Mouse (Mus musculus): ENCODE results near the gene Zfp445. TPM values are rescaled to one million over a fixed set of nuclear protein-coding genes. Genes with fewer than 3 reads are reported as not detected.
A peak's percentile ranks its signal among the peaks of the same experiment; 100 is the strongest.
"Not testable (repeated sequence)": the region's sequence is repeated elsewhere in the genome, so short reads cannot be mapped to it uniquely, and the experiment has no call there.

Gene Zfp445
- polyA plus RNA-seq, 1 experiment from 2014 or later = 69.5 TPM

DNA sequence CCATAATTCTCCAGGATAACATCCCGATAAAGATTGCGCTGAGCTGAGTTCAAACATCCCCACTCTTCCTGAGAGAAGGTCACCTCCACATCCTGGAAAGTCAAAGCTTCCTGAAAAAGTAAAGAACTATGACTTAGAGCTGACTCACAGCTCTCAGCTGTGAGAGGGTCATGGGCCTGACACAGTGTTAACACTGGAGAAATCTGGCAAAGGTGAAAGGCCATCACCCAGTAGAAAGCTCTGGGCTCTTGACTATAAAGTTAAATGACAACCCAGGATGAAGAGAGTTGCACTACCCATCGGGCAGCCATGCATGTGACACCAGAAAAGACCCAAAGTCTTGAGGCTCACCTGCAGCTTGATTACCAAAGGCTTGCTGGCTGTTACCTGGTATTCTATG lies 9.1 kb downstream of the Zfp445 start:
- Histone ChIP-seq H3K27me3 (ENCODE audit: low read depth, poor library complexity, severe bottlenecking) (no peaks in the 10 kb centered on the region), H3K4me1 (no peaks in the 10 kb centered on the region), H3K27ac (replicated peaks) (no peak overlapping the region), H3K9me3 (replicated peaks) (peaks cover 42% of the 10 kb centered on the region), H3K4me3 (no peak overlapping the region), H3K36me3 (peaks cover 98% of the 10 kb centered on the region)
- WGBS = 97% methylated on average over 3 of the region's 3 CpGs
- DNase-seq (ENCODE audit: low spot score) = no peak

DNA sequence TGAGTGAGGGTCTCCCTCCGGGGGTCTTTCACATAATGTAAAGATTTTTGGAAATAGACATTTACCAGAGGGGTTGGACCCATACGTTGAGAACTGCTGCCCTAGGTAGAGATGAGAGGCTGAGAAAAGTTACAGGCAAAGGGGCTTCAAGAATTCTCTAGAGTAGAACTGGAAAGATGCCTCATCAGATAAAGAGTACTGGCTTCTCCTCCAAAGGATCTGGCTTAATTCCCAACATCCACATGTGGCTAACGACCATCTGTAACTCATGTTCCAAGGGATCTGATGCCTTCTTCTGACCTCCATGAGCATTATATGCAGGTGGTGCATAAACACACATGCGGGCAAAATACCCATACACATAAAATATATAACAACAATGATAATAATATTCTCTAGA lies 10.2 kb downstream of the Zfp445 start:
- H3K4me3 ChIP-seq = no peak overlapping the region
- 98% methylated on average over 4 of the region's 4 CpGs for WGBS

DNA sequence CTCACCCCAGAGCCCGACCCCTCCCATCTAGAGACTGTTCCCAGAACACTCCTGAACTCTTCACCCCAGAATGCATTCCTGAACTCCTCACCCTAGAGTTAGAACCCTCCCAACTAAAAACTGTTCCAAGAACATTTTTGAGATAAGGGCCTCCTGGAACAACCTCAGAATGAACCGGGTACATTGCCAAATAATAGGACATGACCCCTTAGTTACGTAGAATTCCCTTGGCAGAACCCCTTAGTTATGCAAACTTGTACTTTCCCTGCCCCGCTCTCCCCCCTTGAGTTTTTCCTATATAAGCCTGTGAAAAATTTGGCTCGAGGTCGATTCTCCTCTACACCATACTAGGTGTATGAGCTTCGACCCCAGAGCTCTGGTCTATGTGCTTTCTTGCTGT lies 10.7 kb downstream of the Zfp445 start:
- Histone ChIP-seq H3K9me3 (replicated peaks) (peaks cover 27% of the 10 kb centered on the region), H3K36me3 (peaks cover 98% of the 10 kb centered on the region)
- H3K27me3 ChIP-seq (ENCODE audit: low read depth, poor library complexity, severe bottlenecking); H3K4me3 ChIP-seq; H3K27ac ChIP-seq (replicated peaks); H3K4me1 ChIP-seq; DNase-seq (ENCODE audit: low spot score): not testable (repeated sequence)
- WGBS = 98% methylated on average over 3 of the region's 7 CpGs

More for the DNA sequence above, 10.2 kb downstream of the Zfp445 start:
- peaks cover 98% of the 10 kb centered on the region for H3K36me3 ChIP-seq
- no peaks in the 10 kb centered on the region for H3K27me3 ChIP-seq (ENCODE audit: low read depth, poor library complexity, severe bottlenecking)
- H3K27ac ChIP-seq (replicated peaks) = no peak overlapping the region
- no peak for DNase-seq (ENCODE audit: low spot score)
- H3K4me1 ChIP-seq = no peaks in the 10 kb centered on the region
- peaks cover 32% of the 10 kb centered on the region for H3K9me3 ChIP-seq (replicated peaks)

DNA sequence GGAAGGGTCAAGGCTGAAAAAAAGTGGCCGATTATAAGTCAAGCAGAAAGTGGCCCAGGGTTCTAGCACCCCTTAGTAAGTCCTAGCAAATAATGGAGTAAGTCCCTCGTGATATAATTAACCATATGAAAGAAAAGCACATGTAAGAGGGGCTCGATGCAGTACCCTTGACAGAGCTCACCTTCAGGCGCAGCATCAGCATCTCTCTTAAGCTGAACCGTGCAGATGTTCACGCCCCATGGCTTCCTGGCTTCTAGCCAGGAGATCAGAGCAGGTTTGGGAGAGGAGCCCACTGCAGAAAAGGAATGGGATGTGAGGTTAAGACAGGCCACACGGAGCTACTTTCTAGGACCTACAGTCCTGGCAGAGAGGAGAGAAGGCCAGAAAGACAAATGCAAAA lies 11.3 kb downstream of the Zfp445 start:
- H3K4me3 ChIP-seq = no peak overlapping the region
- no peaks in the 10 kb centered on the region for H3K4me1 ChIP-seq
- no peak for DNase-seq (ENCODE audit: low spot score)
- H3K27me3 ChIP-seq (ENCODE audit: low read depth, poor library complexity, severe bottlenecking) = no peaks in the 10 kb centered on the region
- WGBS = 96% methylated on average over 7 of the region's 7 CpGs
- H3K9me3 ChIP-seq (replicated peaks) = peaks cover 21% of the 10 kb centered on the region
- no peak overlapping the region for H3K27ac ChIP-seq (replicated peaks)
- peaks cover 98% of the 10 kb centered on the region for H3K36me3 ChIP-seq

DNA sequence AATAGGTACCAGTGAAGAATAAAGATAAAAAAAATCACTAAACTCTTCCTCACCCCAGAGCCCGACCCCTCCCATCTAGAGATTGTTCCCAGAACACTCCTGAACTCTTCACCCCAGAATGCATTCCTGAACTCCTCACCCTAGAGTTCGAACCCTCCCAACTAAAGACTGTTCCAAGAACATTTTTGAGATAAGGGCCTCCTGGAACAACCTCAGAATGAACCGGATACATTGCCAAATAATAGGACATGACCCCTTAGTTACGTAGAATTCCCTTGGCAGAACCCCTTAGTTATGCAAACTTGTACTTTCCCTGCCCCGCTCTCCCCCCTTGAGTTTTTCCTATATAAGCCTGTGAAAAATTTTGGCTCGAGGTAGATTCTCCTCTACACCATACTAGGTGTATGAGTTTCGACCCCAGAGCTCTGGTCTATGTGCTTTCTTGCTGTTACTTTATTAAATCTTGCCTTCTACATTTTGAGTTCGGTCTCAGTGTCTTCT lies 17.9 kb downstream of the Zfp445 start:
- Histone ChIP-seq H3K9me3 (replicated peaks) (peaks cover 13% of the 10 kb centered on the region; the same call in 1 of the 2 replicates), H3K36me3 (peaks cover 47% of the 10 kb centered on the region)
- 93% methylated on average over 8 of the region's 8 CpGs for WGBS
- H3K4me1 ChIP-seq; H3K27ac ChIP-seq (replicated peaks); DNase-seq (ENCODE audit: low spot score); H3K27me3 ChIP-seq (ENCODE audit: low read depth, poor library complexity, severe bottlenecking); H3K4me3 ChIP-seq: not testable (repeated sequence)

DNA sequence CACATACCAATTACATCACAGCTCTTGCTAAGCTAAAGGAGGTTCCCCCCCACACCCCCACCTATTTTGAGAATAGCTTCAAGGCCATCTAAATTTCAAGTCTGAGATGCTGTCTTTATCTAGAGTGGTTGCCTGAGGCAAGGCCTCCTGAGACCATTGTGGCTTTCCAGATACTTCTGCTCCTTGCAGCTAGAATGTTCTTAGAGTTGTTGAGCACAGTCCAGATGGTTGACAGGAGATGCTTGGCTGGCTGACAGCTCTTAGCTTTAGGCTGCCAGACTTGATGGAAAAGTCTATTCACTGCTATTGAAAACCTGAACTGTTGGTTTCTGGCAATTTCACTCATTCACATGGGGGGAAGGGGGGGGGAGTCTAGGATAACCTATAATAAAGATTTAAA lies 19.6 kb downstream of the Zfp445 start:
- peaks cover 30% of the 10 kb centered on the region for H3K36me3 ChIP-seq
- no peak overlapping the region for H3K4me3 ChIP-seq
- H3K4me1 ChIP-seq = no peaks in the 10 kb centered on the region
- H3K27ac ChIP-seq (replicated peaks) = no peak overlapping the region
- H3K27me3 ChIP-seq (ENCODE audit: low read depth, poor library complexity, severe bottlenecking) = no peaks in the 10 kb centered on the region
- H3K9me3 ChIP-seq (replicated peaks) = peaks cover 6% of the 10 kb centered on the region; the same call in 1 of the 2 replicates
- no peak for DNase-seq (ENCODE audit: low spot score)

DNA sequence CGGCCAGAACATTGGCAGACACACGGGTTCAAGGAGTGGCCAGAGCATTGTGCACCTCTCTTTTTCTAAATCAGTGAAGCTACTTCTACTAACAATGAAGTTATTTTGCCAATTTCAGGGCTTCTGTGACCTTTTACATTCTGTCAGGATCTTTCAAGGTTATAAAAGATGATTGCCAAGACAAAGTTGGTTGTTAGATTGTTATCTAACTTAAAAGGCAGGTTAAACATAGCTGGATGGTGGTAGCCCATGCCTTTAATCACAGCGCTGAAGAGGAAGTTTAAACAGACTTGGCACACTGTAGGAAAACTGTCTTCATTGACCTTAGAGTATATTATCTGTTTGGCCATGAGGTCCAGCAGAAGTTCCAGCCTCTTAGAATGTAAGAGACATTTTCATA lies 20.2 kb downstream of the Zfp445 start:
- H3K4me1 ChIP-seq = no peaks in the 10 kb centered on the region
- H3K36me3 ChIP-seq = peaks cover 25% of the 10 kb centered on the region
- no peak overlapping the region for H3K4me3 ChIP-seq
- H3K9me3 ChIP-seq (replicated peaks) = peaks cover 6% of the 10 kb centered on the region; the same call in 1 of the 2 replicates
- no peaks in the 10 kb centered on the region for H3K27me3 ChIP-seq (ENCODE audit: low read depth, poor library complexity, severe bottlenecking)
- no peak overlapping the region for H3K27ac ChIP-seq (replicated peaks)
- DNase-seq (ENCODE audit: low spot score) = no peak
- WGBS = 88% methylated on average over 3 of the region's 3 CpGs

DNA sequence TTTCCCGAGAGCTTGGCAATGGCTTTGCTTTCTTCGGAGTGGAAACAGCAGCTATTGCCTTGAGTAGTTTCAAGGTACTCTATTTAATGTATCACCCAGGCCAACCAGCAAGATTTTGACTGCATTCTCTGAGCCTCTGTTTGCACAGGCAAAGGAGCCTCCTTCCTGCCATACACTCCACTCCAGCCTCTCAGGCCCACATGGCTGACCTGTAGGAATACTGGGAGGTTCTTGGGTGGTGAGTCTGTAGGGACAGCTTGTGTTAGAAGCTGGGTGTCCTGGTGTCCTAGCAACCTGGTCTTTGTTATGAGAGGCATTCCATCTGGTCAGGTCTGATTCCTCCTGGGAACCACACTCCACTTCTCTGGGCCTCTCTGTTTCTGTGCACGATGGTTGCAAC lies 22.0 kb downstream of the Zfp445 start, which contains the start of gene Gm35549:
Gm35549 (minus strand) TSS at position 276 of the 400 bp plus-strand sequence.
- Histone ChIP-seq H3K27me3 (ENCODE audit: low read depth, poor library complexity, severe bottlenecking) (no peaks in the 10 kb centered on the region), H3K4me3 (no peak within 1 kb of the TSS), H3K9me3 (replicated peaks) (peaks cover 6% of the 10 kb centered on the region; the same call in 1 of the 2 replicates), H3K27ac (replicated peaks) (no peak within 1 kb of the TSS), H3K36me3 (peaks cover 6% of the 10 kb centered on the region), H3K4me1 (no peaks in the 10 kb centered on the region)
- DNase-seq (ENCODE audit: low spot score) = no peak
- WGBS = 91% methylated on average over 3 of the region's 3 CpGs

DNA sequence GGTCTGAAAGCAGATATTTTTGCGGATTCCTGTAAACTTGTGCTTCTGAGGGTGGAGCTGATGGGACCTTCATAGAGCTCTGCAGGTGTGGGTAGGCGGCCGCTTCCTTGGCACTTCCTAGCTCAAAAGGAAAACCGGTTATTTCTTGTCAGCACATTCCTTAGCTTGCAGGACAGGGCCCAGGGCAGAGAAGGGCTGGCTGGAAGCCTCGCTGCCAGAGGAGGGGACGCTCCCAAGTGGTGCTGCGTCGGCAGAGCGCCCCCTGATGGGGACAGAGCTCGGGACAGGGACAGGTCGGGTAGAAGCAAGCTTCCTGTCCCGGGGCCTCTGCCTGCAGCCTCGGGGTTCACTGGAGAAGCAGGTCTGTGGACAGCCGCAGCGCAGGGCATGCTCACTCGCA lies 28.1 kb downstream of the Zfp445 start:
- Histone ChIP-seq H3K4me1 (no peaks in the 10 kb centered on the region), H3K4me3 (no peak overlapping the region), H3K27ac (replicated peaks) (no peak overlapping the region), H3K27me3 (ENCODE audit: low read depth, poor library complexity, severe bottlenecking) (no peaks in the 10 kb centered on the region), H3K36me3 (peaks cover 8% of the 10 kb centered on the region), H3K9me3 (replicated peaks) (no peaks in the 10 kb centered on the region)
- 26% methylated on average over 16 of the region's 16 CpGs for WGBS
- peak; percentile 32 for DNase-seq (ENCODE audit: low spot score)

DNA sequence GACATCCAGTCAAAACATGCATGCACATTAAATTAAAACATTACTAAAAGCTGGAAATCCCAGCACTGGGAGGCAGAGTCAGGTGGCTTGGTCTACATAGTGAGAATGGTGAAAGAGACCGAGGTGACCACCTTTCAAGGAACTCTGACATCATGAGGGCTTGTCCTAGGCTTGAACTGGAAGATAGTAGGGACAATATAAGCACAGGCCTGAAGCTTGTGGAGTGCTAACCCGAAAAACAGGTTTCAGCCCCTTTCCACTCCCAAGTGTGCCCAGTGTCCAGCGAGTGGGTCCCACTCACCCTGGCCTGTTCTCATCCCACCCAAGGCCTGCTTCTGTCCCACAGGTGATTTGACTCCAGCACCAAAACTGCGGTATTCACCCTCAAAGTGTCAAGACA lies 28.6 kb downstream of the Zfp445 start:
- no peaks in the 10 kb centered on the region for H3K4me1 ChIP-seq
- peaks cover 8% of the 10 kb centered on the region for H3K36me3 ChIP-seq
- no peak for DNase-seq (ENCODE audit: low spot score)
- H3K4me3 ChIP-seq = no peak overlapping the region
- H3K27ac ChIP-seq (replicated peaks) = no peak overlapping the region
- 85% methylated on average over 4 of the region's 4 CpGs for WGBS
- H3K9me3 ChIP-seq (replicated peaks) = no peaks in the 10 kb centered on the region
- H3K27me3 ChIP-seq (ENCODE audit: low read depth, poor library complexity, severe bottlenecking) = no peaks in the 10 kb centered on the region

DNA sequence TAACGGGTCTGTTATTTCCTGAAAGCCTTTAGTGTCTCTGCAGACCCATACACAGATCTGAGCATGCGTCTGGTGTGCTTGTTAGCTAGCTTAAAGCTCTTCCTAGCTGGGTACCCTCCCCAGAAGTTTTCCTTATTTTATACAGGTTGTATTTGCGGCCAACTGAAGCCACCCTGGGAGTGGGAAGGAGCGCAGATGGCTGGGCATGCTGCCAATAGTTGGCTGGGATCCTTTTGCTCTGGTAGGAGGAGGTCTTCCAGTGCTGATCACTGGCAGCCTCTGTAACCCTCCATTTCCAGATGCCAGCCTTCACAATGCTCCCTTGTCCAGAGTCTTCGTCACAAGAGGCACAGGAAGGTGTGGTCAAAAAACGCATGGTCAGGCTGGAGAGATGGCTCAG lies 29.0 kb downstream of the Zfp445 start:
- peaks cover 8% of the 10 kb centered on the region for H3K36me3 ChIP-seq
- DNase-seq (ENCODE audit: low spot score) = no peak
- no peaks in the 10 kb centered on the region for H3K27me3 ChIP-seq (ENCODE audit: low read depth, poor library complexity, severe bottlenecking)
- H3K4me3 ChIP-seq = no peak overlapping the region
- WGBS = 86% methylated on average over 6 of the region's 6 CpGs
- H3K27ac ChIP-seq (replicated peaks) = no peak overlapping the region
- no peaks in the 10 kb centered on the region for H3K4me1 ChIP-seq
- no peaks in the 10 kb centered on the region for H3K9me3 ChIP-seq (replicated peaks)

DNA sequence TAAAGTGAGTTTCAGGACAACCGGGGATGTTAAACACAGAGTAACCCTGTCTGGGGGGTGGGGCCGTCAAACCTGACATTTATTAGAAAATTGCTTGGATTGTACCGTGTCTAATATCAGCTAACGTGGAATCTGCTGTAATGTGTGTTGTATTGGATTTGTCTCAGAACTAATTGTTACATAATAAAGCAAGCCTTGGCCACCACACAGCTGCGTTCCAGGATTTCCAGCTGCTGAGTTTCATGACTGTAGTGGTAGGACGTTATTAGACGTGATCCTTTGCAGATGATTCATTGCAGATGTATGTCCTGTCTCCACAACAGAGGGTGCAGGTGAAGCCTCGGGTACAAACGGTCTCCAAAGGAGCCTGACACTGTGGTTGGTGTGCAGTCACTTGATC lies 29.7 kb downstream of the Zfp445 start:
- Histone ChIP-seq H3K4me3 (no peak overlapping the region), H3K9me3 (replicated peaks) (no peaks in the 10 kb centered on the region), H3K36me3 (peaks cover 8% of the 10 kb centered on the region), H3K4me1 (no peaks in the 10 kb centered on the region), H3K27me3 (ENCODE audit: low read depth, poor library complexity, severe bottlenecking) (no peaks in the 10 kb centered on the region), H3K27ac (replicated peaks) (no peak overlapping the region)
- WGBS = 91% methylated on average over 9 of the region's 9 CpGs
- DNase-seq (ENCODE audit: low spot score) = no peak

DNA sequence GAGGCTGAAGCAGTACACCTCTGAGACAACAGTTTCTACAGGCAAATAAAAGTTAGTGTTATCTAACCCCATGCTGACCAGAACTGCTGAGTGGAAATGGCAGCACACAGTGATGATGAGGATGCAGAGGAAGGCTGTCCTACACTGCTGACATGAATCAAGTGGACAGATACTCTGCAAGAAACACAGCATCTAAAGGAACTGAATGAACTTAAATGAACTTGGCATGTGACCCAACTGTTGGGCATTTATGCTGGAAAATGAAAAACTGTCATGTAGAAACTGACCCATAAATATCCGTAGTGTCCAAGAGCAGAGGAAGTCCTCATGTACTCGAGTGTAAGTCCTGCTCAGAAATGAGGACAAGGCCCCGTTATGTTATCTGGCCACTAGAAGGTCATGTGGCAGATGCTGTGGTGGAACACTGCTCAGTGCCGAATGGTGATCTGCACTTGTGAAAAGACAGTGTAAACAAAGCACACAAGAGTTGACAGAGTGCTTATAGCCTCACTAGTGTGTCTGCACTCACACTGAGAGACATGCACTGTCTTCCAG lies 35.9 kb downstream of the Zfp445 start:
- Histone ChIP-seq H3K9me3 (replicated peaks) (no peaks in the 10 kb centered on the region), H3K27ac (replicated peaks) (no peak overlapping the region), H3K4me3 (no peak overlapping the region), H3K36me3 (peaks cover 43% of the 10 kb centered on the region), H3K4me1 (no peaks in the 10 kb centered on the region; the same call in 1 of the 2 replicates), H3K27me3 (ENCODE audit: low read depth, poor library complexity, severe bottlenecking) (no peaks in the 10 kb centered on the region)
- 85% methylated on average over 4 of the region's 4 CpGs for WGBS
- DNase-seq (ENCODE audit: low spot score) = no peak

Measured in midbrain, embryonic 10.5 days (tissue).